Mouse (Mus musculus) kidney, embryonic 16.5 days (tissue): Measurements from ENCODE around the gene Gabrr3. TPM values are rescaled to one million over a fixed set of nuclear protein-coding genes. Genes with fewer than 3 reads are reported as not detected.

Experiments used
- ATAC-seq: fragments of 200-750 bp; cut with Nextera tagmentation; 2 replicates; pipeline ENCODE4 v1.8.0; 2017; ENCODE audit warnings: moderate TSS enrichment; ENCODE audit not compliant: low FRiP score, low TSS enrichment
- H3K27ac ChIP-seq: fragments of 300-500 bp; sonication (generic); 2 replicates; pipeline ENCODE4 v1.5.1; 2014; ENCODE audit warnings: low read length
- H3K27me3 ChIP-seq: fragments of 300-500 bp; sonication (generic); 2 replicates; pipeline ENCODE4 v1.6.1; 2014; ENCODE audit warnings: low read length, control low read depth, mixed read lengths; ENCODE audit not compliant: insufficient read depth
- H3K36me3 ChIP-seq: fragments of 300-500 bp; sonication (generic); 2 replicates; pipeline ENCODE4 v1.6.1; 2014; ENCODE audit warnings: low read length, control low read depth, mixed read lengths; ENCODE audit not compliant: insufficient read depth
- H3K4me1 ChIP-seq: fragments of 300-500 bp; sonication (generic); 2 replicates; pipeline ENCODE4 v1.6.1; 2014; ENCODE audit warnings: low read length, control low read depth, mixed read lengths; ENCODE audit not compliant: insufficient read depth
- H3K4me2 ChIP-seq: fragments of 300-500 bp; sonication (generic); replicated peaks from 2 replicates; pipeline ENCODE4 v1.6.1; 2014; ENCODE audit warnings: low read depth, low read length
- H3K4me3 ChIP-seq: fragments of 300-500 bp; sonication (generic); 2 replicates; pipeline ENCODE4 v1.5.1; 2014; ENCODE audit warnings: mild to moderate bottlenecking, low read length
- H3K9ac ChIP-seq: fragments of 300-500 bp; sonication (generic); replicated peaks from 2 replicates; pipeline ENCODE4 v1.6.1; 2014; ENCODE audit warnings: low read length
- H3K9me3 ChIP-seq: fragments of 300-500 bp; sonication (generic); 2 replicates; pipeline ENCODE4 v1.6.1; 2016; ENCODE audit warnings: low read length, control low read depth
- WGBS: fragments of 180-500 bp; shearing (Covaris S2); extraction: QIAGEN DNeasy Blood & Tissue Kit; methylation state at CpG from one replicate; pipeline ENCODE4 v1.1.7; 2014; 5-methylcytosine and 5-hydroxymethylcytosine counted together
- polyA plus RNA-seq: library from polyadenylated mRNA; unstranded; fragments of >200 nt; fragmentation: Nextera tagmentation; extraction: Ambion mirVana; gene quantifications from 2 replicates; pipeline ENCODE4 v1.2.1, GENCODE M21; 2015

Gene Gabrr3
- polyA plus RNA-seq, 1 experiment from 2014 or later, result 0.06 TPM

DNA sequence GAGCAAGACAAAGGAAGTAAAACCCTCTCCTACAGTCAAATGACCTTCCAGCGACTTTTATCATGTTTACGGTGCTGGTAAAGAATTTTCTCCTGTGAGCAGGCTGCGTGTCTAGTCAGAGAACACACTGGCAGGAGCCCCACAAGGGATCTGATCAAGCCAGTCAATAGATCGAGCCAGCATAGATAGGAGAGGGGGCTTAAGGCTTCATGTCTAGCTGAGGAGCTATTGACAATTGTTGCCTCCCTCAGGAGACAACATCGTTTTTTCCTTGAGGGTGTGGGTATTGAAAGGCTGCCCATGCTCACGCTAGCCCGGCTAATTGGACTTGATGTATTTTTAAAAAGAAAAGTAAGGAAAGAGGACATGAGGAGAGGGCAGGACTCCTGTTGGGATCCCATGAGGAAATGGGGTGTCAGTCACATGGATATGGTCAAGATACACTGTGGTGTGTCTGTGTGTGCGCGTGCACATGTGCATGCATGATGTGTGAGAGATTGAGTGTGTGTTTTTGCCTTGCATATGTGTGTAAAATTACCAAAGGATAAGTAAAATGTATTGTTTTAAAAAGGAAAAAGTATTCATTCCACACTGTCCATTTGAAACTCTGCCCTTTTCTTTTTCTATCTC, 13.2 kb downstream of the Gabrr3 start:
- Histone ChIP-seq H3K9me3 (no peaks in the 10 kb centered on the region), H3K27ac (no peak overlapping the region), H3K36me3 (no peaks in the 10 kb centered on the region), H3K4me1 (peaks cover 10% of the 10 kb centered on the region; the same call in 1 of the 2 replicates), H3K27me3 (no peaks in the 10 kb centered on the region), H3K4me2 (no peak overlapping the region), H3K9ac (no peak overlapping the region), H3K4me3 (no peak overlapping the region)
- WGBS, result 58% methylated on average over 9 of the region's 9 CpGs
- no peak for ATAC-seq

DNA sequence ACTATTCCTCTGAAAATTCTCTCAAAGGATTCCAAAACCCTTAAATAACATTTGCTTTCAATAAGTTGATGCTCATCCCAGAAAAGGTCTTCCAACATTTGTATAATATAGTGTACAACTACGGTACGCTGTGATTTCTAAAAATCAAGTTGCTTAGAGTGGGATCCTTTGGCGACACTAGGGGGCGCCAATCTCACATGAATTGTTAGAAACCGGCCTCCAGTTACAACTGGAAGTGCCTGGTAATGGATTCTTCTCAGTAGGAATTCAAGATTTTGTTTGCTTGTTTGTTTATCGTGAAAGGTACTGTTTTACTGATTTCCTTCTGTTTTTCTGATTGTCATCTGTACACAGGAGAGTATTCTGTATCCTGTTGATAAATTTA, 13.7 kb downstream of the Gabrr3 start:
- H3K4me3 ChIP-seq, result no peak overlapping the region
- no peak overlapping the region for H3K27ac ChIP-seq
- no peaks in the 10 kb centered on the region for H3K27me3 ChIP-seq
- H3K4me2 ChIP-seq, result no peak overlapping the region
- peaks cover 10% of the 10 kb centered on the region; the same call in 1 of the 2 replicates for H3K4me1 ChIP-seq
- no peaks in the 10 kb centered on the region for H3K9me3 ChIP-seq
- 11% methylated on average over 6 of the region's 6 CpGs for WGBS
- no peak overlapping the region for H3K9ac ChIP-seq
- peak; percentile 59; the same call in 1 of the 2 replicates for ATAC-seq
- H3K36me3 ChIP-seq, result no peaks in the 10 kb centered on the region

DNA sequence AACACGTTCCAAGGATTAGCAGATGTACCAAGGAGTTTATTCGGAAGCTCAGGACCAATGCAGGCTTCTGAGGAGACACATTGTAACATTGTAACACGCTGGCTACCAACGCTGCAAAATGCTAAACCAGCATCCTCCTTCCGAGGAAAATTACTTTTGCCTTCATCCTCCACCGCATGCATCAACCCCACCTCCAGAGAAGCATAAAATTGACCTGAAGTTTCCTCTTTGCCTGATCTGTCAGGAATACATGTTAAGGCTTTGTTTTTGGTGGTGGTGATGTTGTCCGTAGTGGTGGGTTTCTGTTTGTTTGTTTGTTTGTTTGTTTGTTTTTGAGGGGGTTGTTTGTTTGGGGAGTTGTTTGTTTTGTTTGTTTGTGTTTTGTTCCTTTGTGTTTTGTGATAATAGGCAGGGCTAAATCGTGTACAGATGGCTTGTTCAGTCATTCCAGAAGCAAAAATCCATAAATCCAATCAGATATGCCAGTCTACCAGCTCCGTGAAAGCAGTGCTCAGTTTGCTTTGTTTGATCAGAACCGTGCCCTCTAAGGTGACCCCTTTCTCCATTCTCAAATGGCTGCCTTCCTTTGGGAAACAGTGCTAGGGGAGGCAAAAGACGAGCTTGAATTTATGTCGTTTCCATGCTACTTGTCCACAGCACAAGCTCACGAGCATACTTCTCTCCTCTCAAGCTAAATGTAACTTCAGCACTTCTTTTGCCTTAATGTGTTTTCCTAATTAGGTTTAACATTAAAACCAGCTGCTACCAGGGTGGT, 14.6 kb downstream of the Gabrr3 start:
- no peaks in the 10 kb centered on the region for H3K9me3 ChIP-seq
- no peak overlapping the region for H3K4me3 ChIP-seq
- WGBS, result 38% methylated on average over 13 of the region's 13 CpGs
- H3K4me2 ChIP-seq, result no peak overlapping the region
- ATAC-seq, result 0 out of 2 replicates have a peak, but pooled peaks have one; percentile 2
- no peaks in the 10 kb centered on the region for H3K36me3 ChIP-seq
- H3K9ac ChIP-seq, result no peak overlapping the region
- H3K4me1 ChIP-seq, result peaks cover 10% of the 10 kb centered on the region; the same call in 1 of the 2 replicates
- H3K27ac ChIP-seq, result no peak overlapping the region
- H3K27me3 ChIP-seq, result no peaks in the 10 kb centered on the region

DNA sequence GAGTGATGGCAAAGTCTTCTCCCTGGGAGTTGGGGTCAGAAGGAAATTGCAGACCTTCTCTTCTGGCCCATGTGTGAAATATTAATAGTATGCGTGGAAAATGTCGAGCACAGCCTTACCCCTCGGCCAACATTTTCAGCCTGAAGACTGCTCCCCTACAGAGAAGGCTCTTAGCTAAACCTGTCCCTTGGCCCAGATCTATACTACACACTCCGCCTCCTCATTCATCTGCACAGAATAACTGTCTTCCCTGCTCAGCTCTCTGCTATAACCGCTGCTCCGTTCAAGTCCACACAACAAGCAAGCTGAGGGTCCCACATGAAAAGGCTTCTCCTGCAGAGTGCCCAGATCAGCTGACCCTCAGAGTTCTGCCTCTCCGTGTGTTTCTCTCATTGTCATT, 20.8 kb downstream of the Gabrr3 start:
- H3K9ac ChIP-seq, result no peak overlapping the region
- ATAC-seq, result no peak
- H3K27me3 ChIP-seq, result no peaks in the 10 kb centered on the region
- H3K27ac ChIP-seq, result no peak overlapping the region
- H3K4me1 ChIP-seq, result no peaks in the 10 kb centered on the region
- H3K4me2 ChIP-seq, result no peak overlapping the region
- 80% methylated on average over 7 of the region's 7 CpGs for WGBS
- no peaks in the 10 kb centered on the region for H3K9me3 ChIP-seq
- no peak overlapping the region for H3K4me3 ChIP-seq
- no peaks in the 10 kb centered on the region for H3K36me3 ChIP-seq

DNA sequence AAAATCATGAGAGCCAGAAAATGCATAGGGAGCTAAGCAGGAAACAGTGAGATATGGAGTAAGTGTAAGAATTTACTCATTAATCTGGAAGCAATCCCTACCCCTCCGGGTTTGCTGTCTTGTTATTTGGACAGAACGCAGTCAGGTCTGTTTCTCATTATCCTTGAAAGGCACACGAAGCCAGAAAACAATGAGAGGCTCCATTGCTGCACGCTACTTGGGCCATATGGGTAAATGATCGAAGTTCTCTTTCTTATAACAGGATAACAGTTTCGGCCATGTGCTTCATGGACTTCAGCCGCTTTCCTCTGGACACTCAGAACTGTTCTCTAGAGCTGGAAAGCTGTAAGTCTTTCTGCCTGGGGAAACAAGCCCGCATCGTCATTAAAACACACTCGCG, 26.0 kb downstream of the Gabrr3 start:
- Histone ChIP-seq H3K9ac (no peak overlapping the region), H3K4me1 (no peaks in the 10 kb centered on the region), H3K4me2 (no peak overlapping the region), H3K4me3 (no peak overlapping the region), H3K36me3 (no peaks in the 10 kb centered on the region), H3K9me3 (no peaks in the 10 kb centered on the region), H3K27ac (no peak overlapping the region), H3K27me3 (no peaks in the 10 kb centered on the region)
- 77% methylated on average over 11 of the region's 11 CpGs for WGBS
- no peak for ATAC-seq

DNA sequence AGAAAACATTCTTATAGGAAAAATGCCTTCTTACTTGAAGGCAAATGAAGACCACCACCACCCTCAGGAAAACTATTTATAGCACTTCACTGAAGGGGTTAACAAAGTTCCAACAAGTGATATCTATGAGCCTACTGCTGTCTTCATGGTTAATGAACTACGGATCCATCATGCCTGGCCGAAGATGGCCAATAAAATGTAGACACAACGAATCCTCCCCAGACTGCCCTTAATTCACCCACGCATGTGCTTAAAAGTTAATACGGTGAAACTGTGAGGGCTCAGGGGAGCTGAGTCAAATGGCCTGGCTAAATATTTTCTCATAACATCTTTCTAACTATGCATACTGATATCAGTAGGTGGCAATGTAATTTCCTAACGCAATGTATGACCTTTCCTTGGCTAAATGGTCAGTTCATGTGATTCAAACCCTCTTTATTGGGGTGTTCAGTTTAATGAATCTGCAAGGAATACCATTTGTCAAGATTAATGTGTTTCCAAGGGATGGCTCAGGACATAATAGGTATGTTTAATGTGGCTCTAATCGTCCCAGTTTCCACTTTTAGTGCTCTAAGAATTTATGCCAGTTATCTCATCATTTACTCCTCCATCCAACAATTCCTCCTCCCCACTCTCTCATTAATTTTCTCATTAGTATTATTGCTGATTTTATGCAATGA, 37.9 kb downstream of the Gabrr3 start:
- peak; percentile 94 for ATAC-seq
- 32% methylated on average over 7 of the region's 7 CpGs for WGBS

DNA sequence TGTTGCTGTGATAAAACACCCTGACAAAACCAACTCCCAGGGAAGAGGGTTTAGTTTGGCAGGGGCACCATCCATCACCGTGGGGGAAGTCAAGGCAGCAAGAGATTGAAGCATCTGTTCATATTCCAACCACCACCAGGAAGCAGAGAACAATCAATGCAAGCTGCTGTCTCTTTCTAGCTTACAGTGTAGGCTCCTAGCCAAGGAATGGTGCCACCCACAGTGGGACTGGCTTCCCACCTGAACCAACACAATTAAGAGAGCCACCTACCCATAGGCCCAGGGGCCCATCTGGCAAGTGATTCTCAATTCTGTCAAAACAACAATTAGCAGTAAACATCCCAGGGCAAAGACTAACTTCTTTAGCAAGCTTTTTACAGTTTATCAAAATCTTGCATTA, 41.0 kb downstream of the Gabrr3 start:
- Histone ChIP-seq H3K27ac (no peak overlapping the region), H3K4me1 (0 out of 2 replicates have a peak, but pooled peaks cover 7% of the 10 kb centered on the region), H3K27me3 (no peaks in the 10 kb centered on the region), H3K4me3 (no peak overlapping the region), H3K4me2 (no peak overlapping the region), H3K36me3 (no peaks in the 10 kb centered on the region), H3K9me3 (no peaks in the 10 kb centered on the region), H3K9ac (no peak overlapping the region)
- ATAC-seq, result no peak
- 73% methylated on average over 1 of the region's 1 CpGs for WGBS

More for the DNA sequence above, 37.9 kb downstream of the Gabrr3 start:
- no peak overlapping the region for H3K4me3 ChIP-seq
- H3K36me3 ChIP-seq, result no peaks in the 10 kb centered on the region
- H3K9ac ChIP-seq, result no peak overlapping the region
- no peak overlapping the region for H3K4me2 ChIP-seq
- H3K27me3 ChIP-seq, result no peaks in the 10 kb centered on the region
- no peaks in the 10 kb centered on the region for H3K9me3 ChIP-seq
- 0 out of 2 replicates have a peak, but pooled peaks cover 7% of the 10 kb centered on the region for H3K4me1 ChIP-seq
- no peak overlapping the region for H3K27ac ChIP-seq

DNA sequence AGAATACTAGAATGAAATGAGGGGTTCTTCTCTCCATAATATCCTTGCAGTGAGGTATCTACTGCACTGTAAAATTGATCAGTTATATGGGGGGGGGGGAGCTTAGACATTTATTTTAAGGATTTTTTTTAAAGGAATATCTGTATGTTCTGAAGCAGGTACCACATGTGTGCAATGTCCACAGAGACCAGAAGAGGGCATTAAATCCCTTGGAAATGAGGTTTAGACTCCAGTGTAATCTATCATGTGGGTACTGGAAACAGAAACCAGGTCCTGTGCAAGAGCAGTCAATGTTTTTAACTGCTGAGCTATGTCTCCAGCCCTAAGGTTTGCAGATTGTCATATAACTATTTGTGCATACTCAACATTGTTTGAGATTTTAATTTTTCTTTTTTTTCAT, 42.0 kb downstream of the Gabrr3 start:
- Histone ChIP-seq H3K9me3 (no peaks in the 10 kb centered on the region), H3K4me3 (no peak overlapping the region), H3K9ac (no peak overlapping the region), H3K36me3 (no peaks in the 10 kb centered on the region), H3K27ac (no peak overlapping the region), H3K4me1 (0 out of 2 replicates have a peak, but pooled peaks cover 7% of the 10 kb centered on the region), H3K27me3 (no peaks in the 10 kb centered on the region), H3K4me2 (no peak overlapping the region)
- ATAC-seq, result no peak

DNA sequence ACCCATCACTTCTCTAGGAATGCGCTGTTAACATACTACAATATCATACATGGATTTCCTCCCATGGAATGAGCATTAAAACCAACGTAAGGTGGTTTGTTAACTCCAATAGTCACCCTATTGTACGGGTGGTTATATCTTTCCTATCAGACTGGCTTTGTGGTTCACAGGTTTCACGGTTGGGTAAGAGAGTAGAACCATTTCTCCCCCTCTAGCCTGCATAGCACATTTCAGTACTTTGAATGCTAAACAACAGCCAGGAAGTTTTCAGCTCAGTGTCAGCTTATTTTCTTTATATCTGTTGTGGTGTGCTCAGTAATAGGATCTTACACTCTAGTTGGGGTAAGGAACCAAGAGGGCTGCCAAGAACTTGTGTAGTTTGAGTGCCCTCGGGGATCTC, 44.7 kb downstream of the Gabrr3 start:
- WGBS, result 57% methylated on average over 5 of the region's 5 CpGs
- H3K9me3 ChIP-seq, result no peaks in the 10 kb centered on the region
- no peaks in the 10 kb centered on the region for H3K27me3 ChIP-seq
- H3K4me2 ChIP-seq, result no peak overlapping the region
- H3K36me3 ChIP-seq, result no peaks in the 10 kb centered on the region
- H3K27ac ChIP-seq, result no peak overlapping the region
- H3K9ac ChIP-seq, result no peak overlapping the region
- H3K4me3 ChIP-seq, result no peak overlapping the region
- peak; percentile 63 for ATAC-seq
- H3K4me1 ChIP-seq, result no peaks in the 10 kb centered on the region
